Mouse (Mus musculus) neural tube, embryonic 15.5 days (tissue): ENCODE measurements around the gene Ifi35. TPM values are rescaled to one million over a fixed set of nuclear protein-coding genes. Genes with fewer than 3 reads are reported as not detected.

Source experiments
- ATAC-seq: fragments of 200-750 bp; cut with Nextera tagmentation; 2 replicates; pipeline ENCODE4 v1.8.0; 2017; ENCODE audit warnings: mild to moderate bottlenecking, moderate TSS enrichment, moderate library complexity; ENCODE audit not compliant: low FRiP score
- H3K27ac ChIP-seq: fragments of 300-500 bp; sonication (generic); replicated peaks from 2 replicates; pipeline ENCODE4 v1.5.1; 2015; ENCODE audit warnings: mild to moderate bottlenecking, inconsistent platforms
- H3K27me3 ChIP-seq: fragments of 300-500 bp; sonication (generic); replicated peaks from 2 replicates; pipeline ENCODE4 v1.6.1; 2015; ENCODE audit warnings: inconsistent platforms
- H3K36me3 ChIP-seq: fragments of 300-500 bp; sonication (generic); 2 replicates; pipeline ENCODE4 v1.6.1; 2015; ENCODE audit warnings: inconsistent platforms
- H3K4me1 ChIP-seq: fragments of 300-500 bp; sonication (generic); 2 replicates; pipeline ENCODE4 v1.6.1; 2015; ENCODE audit warnings: inconsistent platforms
- H3K4me2 ChIP-seq: fragments of 300-500 bp; sonication (generic); 2 replicates; pipeline ENCODE4 v1.6.1; 2015; ENCODE audit warnings: inconsistent platforms, mild to moderate bottlenecking, moderate library complexity
- H3K4me3 ChIP-seq: fragments of 300-500 bp; sonication (generic); replicated peaks from 2 replicates; pipeline ENCODE4 v1.5.1; 2015; ENCODE audit warnings: mild to moderate bottlenecking, inconsistent platforms
- H3K9ac ChIP-seq: fragments of 300-500 bp; sonication (generic); replicated peaks from 2 replicates; pipeline ENCODE4 v1.6.1; 2015; ENCODE audit warnings: mild to moderate bottlenecking, inconsistent platforms
- H3K9me3 ChIP-seq: fragments of 300-500 bp; sonication (generic); replicated peaks from 2 replicates; pipeline ENCODE4 v1.6.1; 2016; ENCODE audit warnings: inconsistent platforms
- WGBS: fragments of 180-500 bp; shearing (Covaris S2); methylation state at CpG from one replicate; pipeline ENCODE4 v1.1.7; 2015; ENCODE audit warnings: mixed read lengths; 5-methylcytosine and 5-hydroxymethylcytosine counted together
- polyA plus RNA-seq: library from polyadenylated mRNA; unstranded; fragments of >200 nt; fragmentation: Nextera tagmentation; extraction: Ambion mirVana; gene quantifications from 2 replicates; pipeline ENCODE4 v1.2.1, GENCODE M21; 2015

The Ifi35 gene
- polyA plus RNA-seq = 3.9 and 17.0 TPM in 2 replicates

DNA sequence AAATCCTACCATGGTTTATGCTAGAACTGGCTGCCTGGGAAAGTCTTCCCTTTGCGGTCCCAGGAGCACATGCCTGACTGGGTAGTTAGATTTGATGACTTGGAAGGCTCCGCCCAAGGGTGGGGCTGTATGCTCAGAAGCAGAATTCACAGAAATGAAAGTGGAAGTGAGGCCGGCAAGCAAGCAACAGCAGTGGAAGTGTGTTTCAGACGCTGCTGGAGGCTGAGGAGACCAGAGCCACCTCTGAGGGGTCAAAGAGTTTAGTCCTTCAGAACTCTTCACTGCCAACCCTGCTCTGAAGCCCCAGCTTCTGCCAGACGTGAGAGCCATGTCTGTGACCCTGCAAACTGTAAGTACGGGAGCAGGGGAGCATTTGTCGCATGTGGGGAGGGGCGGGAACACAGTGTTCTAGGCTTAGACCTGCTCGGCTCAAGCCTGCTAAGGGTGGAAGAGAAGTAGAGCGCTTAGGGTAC is at the start of gene Ifi35:
TSS of gene Ifi35 (plus strand) at position 134 of the 473 bp plus-strand sequence.
- H3K9me3 ChIP-seq = no peaks in the 10 kb centered on the region
- peak within 1 kb of the TSS; percentile 25 for H3K4me3 ChIP-seq
- H3K36me3 ChIP-seq = peaks cover 21% of the 10 kb centered on the region
- 38% methylated on average over 10 of the region's 10 CpGs for WGBS
- H3K9ac ChIP-seq = no peak within 1 kb of the TSS
- no peak within 1 kb of the TSS; the same call in 1 of the 2 replicates for H3K27ac ChIP-seq
- no peaks in the 10 kb centered on the region for H3K27me3 ChIP-seq
- peak within 1 kb of the TSS; percentile 25 for H3K4me2 ChIP-seq
- peaks cover 17% of the 10 kb centered on the region for H3K4me1 ChIP-seq
- ATAC-seq = no peak

GRCm38 (mm10) chr11:101415306-101415705 is 32.9 kb upstream of the Ifi35 start:
- no peak overlapping the region for H3K27ac ChIP-seq
- 84% methylated on average over 2 of the region's 2 CpGs for WGBS
- H3K9ac ChIP-seq = no peak overlapping the region
- no peaks in the 10 kb centered on the region for H3K9me3 ChIP-seq
- no peak for ATAC-seq
- peaks cover 12% of the 10 kb centered on the region for H3K4me1 ChIP-seq
- peaks cover 29% of the 10 kb centered on the region for H3K36me3 ChIP-seq
- H3K4me2 ChIP-seq = no peak overlapping the region
- no peak overlapping the region for H3K4me3 ChIP-seq
- no peaks in the 10 kb centered on the region for H3K27me3 ChIP-seq

DNA sequence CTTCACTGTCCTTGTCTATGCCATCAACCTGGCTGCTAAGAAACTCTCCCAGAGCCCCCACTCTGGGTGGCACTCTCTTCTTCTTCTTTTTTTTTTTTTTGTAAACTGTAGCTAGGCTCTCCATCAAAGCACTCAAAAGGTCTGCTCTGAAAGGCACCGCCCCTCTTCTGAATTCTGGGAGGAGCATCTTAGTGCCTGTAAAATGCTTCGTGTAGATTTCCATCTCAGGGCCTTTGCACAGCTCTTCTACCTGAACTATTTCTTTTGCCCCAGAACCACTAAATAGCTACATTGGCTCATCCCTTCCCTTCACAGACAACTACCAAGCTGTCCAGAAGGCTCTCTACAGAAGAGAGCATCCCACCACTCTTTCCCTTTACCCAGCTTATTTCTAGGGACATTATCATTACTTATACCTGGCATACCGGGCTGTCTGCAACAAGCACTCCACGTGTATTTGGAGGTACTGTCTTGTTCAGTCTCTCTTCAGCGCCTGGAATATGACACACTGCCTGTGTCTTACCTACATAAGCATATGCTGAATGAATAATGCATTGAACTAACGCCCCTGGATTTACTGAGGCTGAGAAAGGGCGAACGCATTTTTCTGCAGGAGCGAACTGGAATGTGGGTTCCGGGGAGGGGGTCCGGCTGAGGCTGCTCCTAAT is 31.6 kb upstream of the Ifi35 start:
- peaks cover 16% of the 10 kb centered on the region for H3K36me3 ChIP-seq
- peak overlapping the region; percentile 86 for H3K4me3 ChIP-seq
- ATAC-seq = no peak; the same call in none of the 2 replicates
- H3K27me3 ChIP-seq = no peaks in the 10 kb centered on the region
- H3K9ac ChIP-seq = peak overlapping the region; percentile 85
- peaks cover 12% of the 10 kb centered on the region for H3K4me1 ChIP-seq
- peak overlapping the region; percentile 87 for H3K27ac ChIP-seq
- 1% methylated on average over 11 of the region's 11 CpGs for WGBS
- H3K9me3 ChIP-seq = no peaks in the 10 kb centered on the region
- H3K4me2 ChIP-seq = peak overlapping the region; percentile 66

- H3K27me3 ChIP-seq = no peaks in the 10 kb centered on the region
- peaks cover 12% of the 10 kb centered on the region for H3K4me1 ChIP-seq
- H3K27ac ChIP-seq = peak within 1 kb of the TSS; percentile 87
- ATAC-seq = peak; percentile 86
- H3K9ac ChIP-seq = peak within 1 kb of the TSS; percentile 85
- WGBS = under 1% methylated on average over 45 of the region's 45 CpGs
- peak within 1 kb of the TSS; percentile 66 for H3K4me2 ChIP-seq
- no peaks in the 10 kb centered on the region for H3K9me3 ChIP-seq
- H3K4me3 ChIP-seq = peak within 1 kb of the TSS; percentile 86
- H3K36me3 ChIP-seq = peaks cover 10% of the 10 kb centered on the region
These were observed 30.9 kb upstream of the Ifi35 start, which contains the start of gene Aarsd1 for GRCm38 (mm10) chr11:101417101-101417855. TSS of gene Aarsd1 (minus strand) at chr11:101417615.

DNA sequence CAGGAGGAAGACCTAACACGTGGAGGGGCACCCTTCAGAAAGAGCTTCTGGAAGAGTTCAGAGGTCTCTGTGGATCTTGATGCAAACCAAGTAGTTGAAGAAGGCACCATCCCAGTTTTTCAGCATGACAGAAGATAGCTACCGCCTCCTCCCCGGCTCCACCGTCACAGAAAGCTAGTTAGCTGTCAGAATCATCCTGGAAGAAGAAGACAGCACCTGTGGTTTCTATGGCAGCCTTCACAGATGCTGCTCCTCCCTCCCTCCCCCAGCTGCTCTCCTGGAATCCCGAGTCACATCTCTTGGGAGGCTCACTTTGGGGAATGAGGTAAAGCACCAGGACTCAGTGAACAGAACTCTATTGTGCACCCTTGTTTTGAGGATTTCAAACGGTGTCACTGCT is 29.2 kb upstream of the Ifi35 start:
- H3K9ac ChIP-seq = no peak overlapping the region
- H3K4me1 ChIP-seq = peaks cover 14% of the 10 kb centered on the region
- H3K27me3 ChIP-seq = no peaks in the 10 kb centered on the region
- H3K27ac ChIP-seq = no peak overlapping the region
- no peaks in the 10 kb centered on the region for H3K36me3 ChIP-seq
- no peak for ATAC-seq
- H3K4me2 ChIP-seq = no peak overlapping the region
- no peak overlapping the region for H3K4me3 ChIP-seq
- WGBS = 66% methylated on average over 6 of the region's 6 CpGs
- no peaks in the 10 kb centered on the region for H3K9me3 ChIP-seq

DNA sequence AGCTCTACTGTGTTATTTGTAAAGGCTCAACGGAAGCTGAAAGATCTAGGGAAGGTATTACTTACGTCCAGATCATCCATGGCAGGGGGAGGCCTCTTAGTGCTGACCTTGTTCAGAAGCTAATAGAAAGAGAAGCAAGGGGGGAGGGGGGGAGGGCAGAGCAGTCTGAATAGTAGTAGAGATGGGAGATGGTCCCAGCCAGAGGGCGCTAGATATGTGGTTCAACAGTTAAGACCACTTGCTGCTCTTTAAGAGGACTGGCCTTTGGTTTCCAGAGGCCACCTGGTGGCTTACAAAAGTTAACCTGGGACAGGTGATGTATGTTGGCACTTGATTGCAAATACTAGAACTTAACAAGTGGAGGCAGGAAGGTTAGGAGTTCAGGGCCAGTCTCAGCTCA is 28.6 kb upstream of the Ifi35 start:
- no peaks in the 10 kb centered on the region for H3K36me3 ChIP-seq
- 34% methylated on average over 3 of the region's 3 CpGs for WGBS
- no peak overlapping the region for H3K4me3 ChIP-seq
- ATAC-seq = no peak
- H3K9me3 ChIP-seq = no peaks in the 10 kb centered on the region
- no peak overlapping the region for H3K27ac ChIP-seq
- peaks cover 21% of the 10 kb centered on the region for H3K4me1 ChIP-seq
- H3K9ac ChIP-seq = no peak overlapping the region
- no peak overlapping the region for H3K4me2 ChIP-seq
- no peaks in the 10 kb centered on the region for H3K27me3 ChIP-seq

DNA sequence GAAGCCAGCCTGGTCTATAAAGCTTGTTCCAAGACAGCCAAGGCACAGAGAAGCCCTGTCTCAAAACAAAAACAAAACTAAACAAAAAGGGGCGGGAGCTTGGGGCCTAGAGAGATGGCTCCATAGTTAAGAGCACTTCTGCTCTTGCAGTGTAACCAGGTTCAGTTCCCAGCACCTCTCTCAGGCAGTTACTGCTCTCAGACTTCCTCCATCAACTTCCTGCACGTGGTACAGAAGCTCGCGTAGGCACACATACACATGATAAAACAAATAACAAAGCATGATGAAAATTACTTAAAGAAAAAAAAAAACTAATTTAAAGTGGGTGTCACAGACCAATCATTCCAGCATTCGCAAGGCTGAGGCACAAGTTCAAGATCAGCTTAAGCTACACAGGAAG is 28.1 kb upstream of the Ifi35 start:
- H3K4me3 ChIP-seq = no peak overlapping the region
- no peak for ATAC-seq
- 92% methylated on average over 5 of the region's 5 CpGs for WGBS
- H3K9me3 ChIP-seq = no peaks in the 10 kb centered on the region
- no peak overlapping the region for H3K9ac ChIP-seq
- H3K4me1 ChIP-seq = peaks cover 22% of the 10 kb centered on the region
- no peaks in the 10 kb centered on the region for H3K27me3 ChIP-seq
- no peaks in the 10 kb centered on the region for H3K36me3 ChIP-seq
- H3K27ac ChIP-seq = no peak overlapping the region
- no peak overlapping the region for H3K4me2 ChIP-seq

GRCm38 (mm10) chr11:101424105-101424851 is 23.9 kb upstream of the Ifi35 start, which contains the start of gene Gm27029:
TSS of gene Gm27029 (minus strand) at chr11:101424796.
- peak; percentile 53 for ATAC-seq
- peak within 1 kb of the TSS; percentile 71 for H3K9ac ChIP-seq
- no peaks in the 10 kb centered on the region for H3K27me3 ChIP-seq
- peak within 1 kb of the TSS; percentile 93 for H3K27ac ChIP-seq
- H3K4me3 ChIP-seq = peak within 1 kb of the TSS; percentile 72
- H3K4me2 ChIP-seq = peak within 1 kb of the TSS; percentile 83
- WGBS = 8% methylated on average over 23 of the region's 23 CpGs
- H3K9me3 ChIP-seq = no peaks in the 10 kb centered on the region
- H3K4me1 ChIP-seq = peaks cover 31% of the 10 kb centered on the region
- H3K36me3 ChIP-seq = peaks cover 3% of the 10 kb centered on the region

GRCm38 (mm10) chr11:101424925-101425813 is 23.0 kb upstream of the Ifi35 start, which contains the start of the genes Rundc1 and Ptges3l:
TSS of gene Rundc1 (plus strand) at chr11:101425085.
TSS of gene Ptges3l (minus strand) at chr11:101425333.
- H3K27me3 ChIP-seq = no peaks in the 10 kb centered on the region
- peak; percentile 94 for ATAC-seq
- H3K4me3 ChIP-seq = peak within 1 kb of the TSS; percentile 72
- under 1% methylated on average over 80 of the region's 81 CpGs for WGBS
- peak within 1 kb of the TSS; percentile 83 for H3K4me2 ChIP-seq
- peak within 1 kb of the TSS; percentile 71 for H3K9ac ChIP-seq
- peak within 1 kb of the TSS; percentile 93 for H3K27ac ChIP-seq
- peaks cover 31% of the 10 kb centered on the region for H3K4me1 ChIP-seq
- no peaks in the 10 kb centered on the region for H3K9me3 ChIP-seq
- peaks cover 11% of the 10 kb centered on the region for H3K36me3 ChIP-seq

DNA sequence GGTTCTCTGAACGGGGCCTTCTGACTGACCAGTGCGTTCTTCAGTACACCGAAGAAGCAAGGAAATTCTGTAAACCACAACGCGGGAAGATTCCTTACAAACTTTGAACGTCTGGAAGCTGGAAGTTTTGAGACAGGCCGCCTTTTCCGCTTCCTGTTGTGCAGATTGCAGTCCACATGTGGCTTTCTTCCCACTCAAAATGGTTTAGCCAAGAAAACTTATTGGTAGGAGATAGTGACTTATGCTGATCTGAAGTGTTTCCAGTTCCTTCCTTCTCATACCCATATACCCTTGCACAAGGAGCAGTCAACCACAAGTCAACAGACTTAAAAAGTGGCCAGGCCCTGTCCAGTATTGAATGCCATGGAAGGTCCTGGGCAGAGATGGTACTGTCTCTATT is 22.0 kb upstream of the Ifi35 start:
- peak overlapping the region; percentile 83 for H3K4me2 ChIP-seq
- H3K4me1 ChIP-seq = peaks cover 31% of the 10 kb centered on the region
- no peaks in the 10 kb centered on the region for H3K27me3 ChIP-seq
- peaks cover 21% of the 10 kb centered on the region for H3K36me3 ChIP-seq
- WGBS = 73% methylated on average over 8 of the region's 8 CpGs
- ATAC-seq = no peak
- peak overlapping the region; percentile 71 for H3K9ac ChIP-seq
- H3K27ac ChIP-seq = no peak overlapping the region
- no peaks in the 10 kb centered on the region for H3K9me3 ChIP-seq
- peak overlapping the region; percentile 72 for H3K4me3 ChIP-seq
